Mouse (Mus musculus) ES-Bruce4 (cell line): ENCODE measurements around the gene Add1.
A peak's percentile ranks its signal among the peaks of the same experiment; 100 is the strongest.

Experiments used
- CTCF ChIP-seq: IDR thresholded peaks from one replicate; pipeline ENCODE4 v1.8.1; 2011; ENCODE audit warnings: low read depth, low read length
- EP300 ChIP-seq: IDR thresholded peaks from 2 replicates; pipeline ENCODE4 v1.6.1; 2011; ENCODE audit warnings: low read depth, low read length; ENCODE audit not compliant: insufficient read depth
- POLR2A ChIP-seq: IDR thresholded peaks from one replicate; pipeline ENCODE4 v1.8.1; 2011; ENCODE audit warnings: low read length; ENCODE audit not compliant: insufficient read depth

DNA sequence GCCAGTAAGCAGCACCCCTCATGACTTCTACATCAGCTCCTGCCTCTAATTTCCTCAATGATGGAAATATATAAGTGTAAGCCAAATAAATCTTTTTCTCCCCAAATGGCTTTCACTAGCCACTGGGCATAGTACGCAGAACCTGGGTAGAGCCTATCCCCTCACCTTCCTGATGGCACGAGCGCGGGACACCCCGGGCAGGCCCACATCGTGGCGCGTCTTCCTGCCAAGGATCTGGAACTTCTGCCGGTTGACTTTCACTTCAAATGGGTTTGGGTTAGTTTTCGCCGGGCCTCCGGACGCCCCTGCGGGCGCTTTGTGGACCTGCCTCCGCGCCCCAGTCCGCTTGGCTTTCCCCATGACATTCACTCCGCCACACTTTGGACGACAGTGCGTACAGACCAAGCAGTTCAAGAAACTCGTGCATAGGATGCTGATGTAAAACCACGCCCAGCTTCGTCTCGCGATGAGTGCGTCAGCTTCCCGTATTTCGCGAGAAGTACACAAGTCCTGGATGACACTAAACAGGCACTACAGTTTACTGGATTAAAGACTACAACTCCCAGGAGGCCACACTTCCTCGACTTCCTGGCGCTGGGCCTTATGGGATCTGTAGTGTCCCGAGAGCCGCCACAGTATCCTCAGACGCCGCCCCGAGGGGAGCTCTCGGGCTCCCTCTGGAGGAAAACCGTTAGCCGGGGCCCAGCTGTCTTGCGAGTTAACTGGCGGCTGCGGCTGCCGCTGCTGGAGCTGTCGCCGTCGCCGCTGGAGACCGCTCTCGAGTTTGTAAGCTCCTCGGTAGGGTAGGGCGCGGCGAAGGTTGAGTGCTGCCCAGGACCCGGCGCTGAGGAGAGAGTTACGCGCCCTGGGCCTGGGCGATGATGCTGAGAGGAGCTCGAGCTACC is 86.5 kb downstream of the Add1 start, which contains the start of the genes Nop14 and Grk4:
- TF ChIP-seq POLR2A (peak; percentile 98), EP300 (no peak), CTCF (peak; percentile 69)
